Mouse (Mus musculus) megakaryocyte, embryonic 14.5 days (primary cell): ENCODE measurements around the gene Fmn2.

Experiments
- FLI1 ChIP-seq: IDR thresholded peaks from 2 replicates; pipeline ENCODE4 v1.6.1; 2012; ENCODE audit warnings: low read length, inconsistent platforms, mixed read lengths
- GATA1 ChIP-seq: IDR thresholded peaks from 3 replicates; pipeline ENCODE4 v1.6.1; 2012; ENCODE audit warnings: mixed read lengths, low read length, inconsistent platforms, borderline replicate concordance

DNA sequence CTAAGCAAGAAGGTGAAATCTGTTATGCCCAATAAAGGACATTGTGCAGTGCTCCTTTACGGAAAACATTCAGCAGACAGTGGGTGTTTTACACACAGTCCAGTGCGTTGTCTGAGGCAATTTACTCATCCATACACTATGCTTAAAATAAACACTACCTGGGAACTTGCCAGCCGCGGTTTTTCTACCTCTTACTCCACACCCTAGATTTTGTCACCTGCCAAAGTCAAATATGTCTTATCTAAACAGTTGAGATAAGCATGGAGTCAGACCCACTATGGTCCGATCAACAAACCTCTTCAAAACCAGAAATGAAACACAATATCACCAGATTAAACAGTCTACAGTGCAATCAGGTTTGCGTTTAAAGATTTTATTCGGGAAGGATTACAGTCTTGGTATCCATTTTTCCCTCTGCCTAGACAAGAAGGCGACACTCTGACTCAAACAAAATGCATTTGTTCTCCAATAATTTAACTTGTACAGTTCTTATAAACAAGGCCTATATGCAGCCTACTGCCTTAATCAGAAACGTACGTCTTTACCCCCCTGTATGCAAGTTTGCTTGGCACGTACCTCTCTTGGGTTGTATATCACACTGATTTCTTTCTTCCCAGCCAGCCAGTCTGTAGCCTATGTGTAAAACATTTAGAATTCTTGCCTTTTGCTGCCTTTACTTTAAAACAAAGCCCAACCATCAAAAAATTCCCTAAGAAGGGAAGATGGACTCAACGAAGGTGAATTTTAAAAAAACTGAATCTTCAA lies 158.0 kb downstream of the Fmn2 start:
- TF ChIP-seq GATA1 (no peak), FLI1 (no peak)
